Mouse (Mus musculus): Measurements from ENCODE around the gene Tmem190. TPM values are rescaled to one million over a fixed set of nuclear protein-coding genes. Genes with fewer than 3 reads are reported as not detected.
A peak's percentile ranks its signal among the peaks of the same experiment; 100 is the strongest.

The Tmem190 gene
- polyA plus RNA-seq, 1 experiment from 2014 or later, result not detected

DNA sequence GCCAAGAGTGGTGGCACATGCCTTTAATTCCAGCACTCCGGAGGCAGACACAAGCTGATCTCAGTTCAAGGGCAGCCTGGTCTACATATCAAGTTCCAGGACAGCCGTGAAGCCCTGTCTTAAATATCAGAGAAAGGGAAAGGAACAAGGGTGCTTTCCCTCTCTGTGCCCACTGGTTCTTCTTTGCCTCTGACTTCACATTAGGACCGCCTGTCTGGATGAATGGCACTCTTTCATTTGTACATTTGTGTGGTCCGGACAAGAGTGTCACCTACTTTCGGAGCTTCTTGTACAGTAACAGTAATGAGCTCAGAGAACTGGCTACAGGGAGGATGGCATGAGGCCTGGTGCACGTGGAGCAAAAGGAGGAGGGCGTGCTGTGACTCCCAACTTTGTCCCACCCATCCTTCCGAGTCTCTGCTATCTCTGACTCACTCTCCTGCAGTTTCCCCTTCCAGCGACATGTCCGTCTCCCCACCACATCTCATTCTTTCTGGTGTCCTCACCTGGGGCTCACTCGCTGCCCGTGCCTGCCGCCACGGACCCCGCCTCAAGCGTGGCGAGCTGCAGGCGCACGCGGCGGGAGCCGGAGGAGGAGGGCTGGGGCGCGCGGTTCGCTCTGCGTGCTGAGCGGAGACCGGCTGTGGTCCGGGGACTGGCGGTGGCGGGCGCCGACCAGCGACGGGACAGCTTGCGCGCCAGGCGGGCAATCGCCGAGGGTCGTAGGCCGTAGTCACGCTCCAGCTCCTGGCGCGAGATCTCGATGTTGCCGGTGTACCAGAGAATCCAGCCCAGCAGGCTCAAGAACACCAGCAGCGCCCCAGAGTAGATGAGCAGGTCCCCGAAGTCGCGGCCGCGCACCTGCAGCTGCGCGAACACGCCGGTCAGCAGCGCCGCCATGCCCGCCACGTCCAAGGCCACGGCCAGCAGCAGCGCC is 6.0 kb downstream of the Tmem190 start:
- 2% methylated on average over 63 of the region's 64 CpGs for WGBS (ENCODE audit: missing documents)
- no peak overlapping the region for H3K27ac ChIP-seq
- H3K36me3 ChIP-seq (ENCODE audit: inconsistent target), result no peaks in the 10 kb centered on the region
- peaks cover 10% of the 10 kb centered on the region for H3K79me2 ChIP-seq (ENCODE audit: inconsistent target)
- peak overlapping the region; percentile 22 for H3K4me3 ChIP-seq (ENCODE audit: inconsistent target)

DNA sequence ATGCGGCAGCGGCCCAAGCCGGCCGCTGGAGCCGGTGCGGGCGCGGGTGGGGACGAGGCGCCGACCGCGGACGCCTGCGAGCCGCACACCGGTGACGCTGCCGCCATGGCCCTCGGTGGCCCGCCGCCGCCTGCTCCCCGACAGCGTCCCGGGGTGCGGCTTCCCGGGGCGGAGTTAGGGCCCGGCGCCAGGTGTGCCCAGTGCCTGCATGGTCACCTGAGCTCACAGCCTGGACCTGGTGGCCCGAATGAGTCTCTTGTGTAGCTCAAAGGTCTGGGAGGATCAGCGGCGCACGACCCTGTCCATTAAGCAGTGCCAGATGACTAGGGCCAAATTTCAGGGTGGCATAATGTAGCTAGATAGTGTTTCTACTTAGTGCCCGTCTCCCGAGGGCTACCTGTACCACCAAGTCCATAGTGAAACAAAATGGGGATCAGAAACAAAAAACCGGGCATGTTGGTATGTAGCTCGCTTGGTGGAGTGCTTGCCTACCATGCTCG is 6.7 kb downstream of the Tmem190 start, which contains the start of gene Tmem238:
TSS of gene Tmem238 (minus strand) at position 221 of the 500 bp plus-strand sequence.
- H3K79me2 ChIP-seq (ENCODE audit: inconsistent target), result peaks cover 18% of the 10 kb centered on the region
- 0 out of 2 replicates have a peak, but pooled peaks cover 2% of the 10 kb centered on the region for H3K36me3 ChIP-seq (ENCODE audit: inconsistent target)
- peak within 1 kb of the TSS; percentile 22 for H3K4me3 ChIP-seq (ENCODE audit: inconsistent target)
- H3K27ac ChIP-seq, result no peak within 1 kb of the TSS
- 10% methylated on average over 40 of the region's 40 CpGs for WGBS (ENCODE audit: missing documents)

DNA sequence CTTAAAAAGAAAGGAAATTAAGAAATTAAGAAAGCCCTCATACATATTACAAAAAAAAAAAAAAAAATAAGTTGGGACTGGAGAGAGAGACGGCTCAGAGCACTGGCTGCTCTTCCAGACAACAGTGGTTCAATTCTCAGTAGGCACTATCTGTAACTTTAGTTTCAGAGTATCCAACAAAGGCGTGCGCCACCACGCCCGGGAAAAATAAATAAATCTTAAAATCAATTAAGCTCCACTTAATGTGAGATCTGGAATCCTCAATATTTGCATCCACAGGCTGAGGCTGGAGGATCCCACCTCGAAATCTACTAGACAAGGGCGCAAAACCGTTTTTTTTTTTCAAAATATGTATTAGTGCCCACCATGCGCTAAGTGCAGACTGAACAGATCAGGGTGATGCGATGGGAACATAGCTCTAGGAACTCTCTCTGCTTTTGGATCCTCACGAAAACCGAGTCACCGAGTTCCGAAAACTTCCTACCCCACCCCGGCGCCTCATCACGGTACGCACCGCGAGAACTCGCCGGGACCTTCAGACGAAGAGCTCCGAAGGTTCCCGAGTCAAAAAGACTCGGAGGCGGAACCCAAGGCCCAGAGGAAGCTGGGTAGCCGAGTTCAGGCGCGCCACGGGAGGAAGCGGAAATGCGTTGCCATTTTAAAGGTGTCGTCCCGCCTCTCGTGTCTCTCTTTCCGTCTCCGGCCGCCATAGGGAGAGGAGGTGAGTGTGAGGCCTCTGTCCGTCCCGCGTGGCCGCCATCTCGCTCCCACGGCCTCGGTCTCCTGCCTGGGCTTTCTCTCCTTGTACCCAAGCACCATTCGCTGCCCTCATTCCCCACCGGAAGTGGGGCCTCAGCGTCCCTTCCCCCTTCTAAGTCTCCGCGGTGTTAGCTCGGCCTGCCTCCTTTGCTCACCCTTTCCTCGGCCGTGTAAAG is 9.8 kb downstream of the Tmem190 start, which contains the start of gene Rpl28:
TSS of gene Rpl28 (plus strand) at position 597 of the 935 bp plus-strand sequence.
- Histone ChIP-seq H3K79me2 (ENCODE audit: inconsistent target) (peaks cover 18% of the 10 kb centered on the region), H3K4me3 (ENCODE audit: inconsistent target) (peak within 1 kb of the TSS; percentile 95), H3K27ac (peak within 1 kb of the TSS; percentile 85), H3K36me3 (ENCODE audit: inconsistent target) (peaks cover 21% of the 10 kb centered on the region)
- WGBS (ENCODE audit: missing documents), result 2% methylated on average over 47 of the region's 54 CpGs

DNA sequence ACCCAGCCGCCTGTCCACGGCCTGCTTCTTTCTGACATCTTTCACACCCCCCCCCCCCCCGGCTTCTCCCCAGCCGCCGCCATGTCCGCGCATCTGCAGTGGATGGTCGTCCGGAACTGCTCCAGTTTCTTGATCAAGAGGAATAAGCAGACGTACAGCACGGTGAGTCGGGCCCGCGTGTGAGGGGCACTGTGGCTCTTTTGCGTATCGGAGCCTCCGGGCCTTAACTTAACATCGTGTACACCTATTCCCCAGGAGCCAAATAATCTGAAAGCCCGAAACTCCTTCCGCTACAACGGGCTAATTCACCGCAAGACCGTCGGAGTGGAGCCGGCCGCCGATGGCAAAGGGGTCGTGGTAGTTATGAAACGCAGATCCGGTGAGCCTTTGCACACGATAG is 10.5 kb downstream of the Tmem190 start:
- peaks cover 21% of the 10 kb centered on the region for H3K36me3 ChIP-seq (ENCODE audit: inconsistent target)
- H3K27ac ChIP-seq, result peak overlapping the region; percentile 85
- H3K79me2 ChIP-seq (ENCODE audit: inconsistent target), result peaks cover 18% of the 10 kb centered on the region
- WGBS (ENCODE audit: missing documents), result under 1% methylated on average over 26 of the region's 31 CpGs
- peak overlapping the region; percentile 95 for H3K4me3 ChIP-seq (ENCODE audit: inconsistent target)

DNA sequence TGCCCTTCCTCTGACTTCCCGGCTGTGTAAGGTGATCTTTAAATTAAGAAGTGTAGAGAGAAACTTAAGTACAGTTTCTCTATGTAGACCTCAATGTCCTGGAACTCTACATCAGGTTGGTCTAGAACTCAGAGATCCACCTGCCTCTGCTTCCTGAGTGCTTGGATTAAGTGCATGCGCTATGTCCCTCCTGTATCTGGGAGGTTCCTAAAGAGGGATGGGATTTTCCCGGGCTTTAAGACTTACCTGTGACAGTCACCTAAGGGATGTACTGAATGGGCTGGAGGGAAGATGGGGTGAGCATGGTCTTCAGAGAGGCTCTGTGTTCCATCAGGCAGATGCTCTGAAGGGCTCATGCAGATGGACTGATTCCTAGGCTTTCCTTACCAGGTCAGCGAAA is 10.9 kb downstream of the Tmem190 start:
- Histone ChIP-seq H3K36me3 (ENCODE audit: inconsistent target) (peaks cover 21% of the 10 kb centered on the region), H3K27ac (peak overlapping the region; percentile 85), H3K79me2 (ENCODE audit: inconsistent target) (peaks cover 18% of the 10 kb centered on the region), H3K4me3 (ENCODE audit: inconsistent target) (peak overlapping the region; percentile 95)
- 40% methylated on average over 4 of the region's 4 CpGs for WGBS (ENCODE audit: missing documents)

DNA sequence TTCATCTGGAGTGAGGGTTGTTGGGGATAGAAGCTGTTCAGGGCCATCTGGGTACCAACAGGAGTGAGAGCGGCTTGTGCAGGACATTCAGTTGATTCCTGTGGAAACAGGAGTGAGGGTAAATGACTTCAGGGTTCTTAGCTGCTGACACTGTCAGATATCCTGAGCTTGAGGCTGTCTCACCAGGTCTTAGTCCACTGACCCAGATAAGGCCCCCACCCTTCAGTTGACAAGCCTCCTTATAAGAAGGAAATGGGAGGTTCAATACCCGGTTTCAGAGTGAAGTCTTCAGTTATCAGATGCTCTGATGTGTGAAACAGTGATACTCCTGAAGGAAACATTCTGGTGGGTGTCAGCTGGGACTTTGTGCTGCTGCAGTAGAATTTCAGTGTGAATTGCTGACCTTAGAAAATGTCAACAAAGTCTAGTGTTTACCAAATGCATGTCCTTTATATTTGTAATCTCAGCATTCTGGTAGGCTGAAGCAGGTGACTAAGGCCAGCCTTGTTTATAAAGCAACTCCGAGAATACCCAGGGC is 12.0 kb downstream of the Tmem190 start:
- Histone ChIP-seq H3K4me3 (ENCODE audit: inconsistent target) (no peak overlapping the region), H3K79me2 (ENCODE audit: inconsistent target) (peaks cover 18% of the 10 kb centered on the region), H3K27ac (no peak overlapping the region), H3K36me3 (ENCODE audit: inconsistent target) (peaks cover 21% of the 10 kb centered on the region)
- 69% methylated on average over 3 of the region's 3 CpGs for WGBS (ENCODE audit: missing documents)

DNA sequence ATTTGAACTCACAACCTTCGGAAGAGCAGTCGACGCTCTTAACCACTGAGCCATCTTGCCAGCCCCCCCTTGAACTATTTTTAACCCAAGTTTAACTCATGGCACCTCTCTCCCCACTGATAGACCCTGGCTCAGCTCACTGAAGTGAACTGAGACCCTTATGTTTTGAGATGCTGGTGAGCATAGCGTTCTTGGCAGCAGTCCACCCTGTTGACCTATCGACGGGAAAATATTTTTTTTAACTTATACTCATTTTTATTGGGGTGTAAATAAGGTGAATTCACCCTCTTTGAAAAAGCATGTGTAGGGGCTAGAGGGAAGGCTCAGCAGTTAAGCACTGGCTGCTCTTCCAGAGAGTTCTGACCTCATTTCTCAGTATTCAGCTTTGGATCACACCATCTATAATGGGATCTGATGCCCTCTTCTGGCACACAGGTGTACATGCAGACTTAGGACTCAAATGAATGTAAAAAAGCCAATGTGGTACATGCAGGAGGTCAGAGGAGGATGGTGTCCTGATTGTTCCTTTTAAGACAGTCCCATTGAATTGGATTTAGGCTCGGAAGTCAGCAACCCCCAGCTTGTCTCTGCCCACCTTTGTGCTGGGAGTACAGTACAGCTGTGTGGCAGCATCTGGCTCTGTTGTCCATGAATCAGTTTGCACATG is 13.2 kb downstream of the Tmem190 start:
- Histone ChIP-seq H3K27ac (no peak overlapping the region), H3K36me3 (ENCODE audit: inconsistent target) (peaks cover 21% of the 10 kb centered on the region), H3K79me2 (ENCODE audit: inconsistent target) (peaks cover 18% of the 10 kb centered on the region), H3K4me3 (ENCODE audit: inconsistent target) (no peak overlapping the region)
- WGBS (ENCODE audit: missing documents), result 75% methylated on average over 7 of the region's 7 CpGs

DNA sequence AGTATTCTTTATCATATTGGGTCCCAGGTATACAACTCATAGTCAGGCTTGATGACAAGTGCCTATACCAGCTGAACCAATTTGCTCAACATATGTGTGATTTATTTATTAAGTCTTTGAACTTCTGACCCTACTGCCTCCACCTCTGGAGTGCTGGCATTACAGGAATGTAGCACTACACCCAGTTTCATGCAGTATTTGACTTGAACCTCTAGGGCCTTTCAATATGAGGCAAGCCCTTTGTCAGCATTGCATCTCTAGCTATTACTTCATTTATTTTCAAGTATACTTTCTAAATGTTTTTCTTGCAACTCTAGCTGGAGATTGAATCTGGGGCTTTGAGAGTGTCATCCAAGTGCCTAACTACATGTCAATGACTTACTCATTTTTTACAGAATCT is 19.5 kb downstream of the Tmem190 start:
- Histone ChIP-seq H3K27ac (no peak overlapping the region), H3K36me3 (ENCODE audit: inconsistent target) (peaks cover 8% of the 10 kb centered on the region), H3K79me2 (ENCODE audit: inconsistent target) (no peaks in the 10 kb centered on the region), H3K4me3 (ENCODE audit: inconsistent target) (no peak overlapping the region)

DNA sequence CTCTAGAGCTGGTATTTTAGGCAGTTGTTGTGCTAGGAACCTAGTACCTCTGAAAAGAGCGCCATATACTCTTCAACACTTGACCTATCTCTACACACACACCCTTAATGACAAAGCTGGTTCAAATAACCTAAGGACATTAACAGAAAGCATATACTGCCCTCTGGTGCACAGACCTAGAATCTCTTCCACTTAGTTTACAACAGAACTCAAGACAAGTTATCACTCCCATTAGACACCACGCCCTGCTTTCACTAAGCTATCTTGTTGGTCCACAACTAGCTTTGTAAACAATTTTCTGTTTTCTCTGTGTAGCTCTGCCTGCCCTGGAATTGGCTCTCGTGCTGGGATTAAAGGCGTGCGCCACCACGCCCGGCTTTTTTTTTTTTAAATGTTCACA is 24.0 kb downstream of the Tmem190 start:
- Histone ChIP-seq H3K36me3 (ENCODE audit: inconsistent target) (peaks cover 13% of the 10 kb centered on the region; the same call in 1 of the 2 replicates), H3K27ac (no peak overlapping the region)
- 91% methylated on average over 7 of the region's 7 CpGs for WGBS (ENCODE audit: missing documents)

DNA sequence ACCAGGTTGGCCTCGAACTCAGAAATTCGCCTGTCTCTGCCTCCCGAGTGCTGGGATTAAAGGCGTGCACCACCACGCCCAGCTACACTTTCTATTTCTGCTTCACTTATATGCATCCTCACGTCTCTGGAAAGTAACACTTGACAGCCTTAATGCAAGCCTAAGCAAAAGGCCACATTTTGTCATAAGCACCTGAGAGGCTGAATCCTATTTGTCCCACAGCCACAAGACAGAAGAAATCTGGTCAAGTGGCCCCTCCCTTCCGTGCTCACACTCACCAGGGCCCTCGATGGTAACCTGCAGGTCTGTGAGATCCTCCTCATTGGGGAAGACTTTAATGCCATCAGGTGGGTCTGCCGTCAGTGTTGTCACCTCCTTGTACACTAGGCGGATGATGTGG is 28.4 kb downstream of the Tmem190 start:
- Histone ChIP-seq H3K4me3 (ENCODE audit: inconsistent target) (peak overlapping the region; percentile 98), H3K27ac (peak overlapping the region; percentile 78), H3K36me3 (ENCODE audit: inconsistent target) (peaks cover 13% of the 10 kb centered on the region; the same call in 1 of the 2 replicates), H3K79me2 (ENCODE audit: inconsistent target) (peaks cover 37% of the 10 kb centered on the region)
- 46% methylated on average over 8 of the region's 10 CpGs for WGBS (ENCODE audit: missing documents)

More for the DNA sequence above, 24.0 kb downstream of the Tmem190 start:
- Histone ChIP-seq H3K4me3 (ENCODE audit: inconsistent target) (no peak overlapping the region), H3K79me2 (ENCODE audit: inconsistent target) (peaks cover 35% of the 10 kb centered on the region)

DNA sequence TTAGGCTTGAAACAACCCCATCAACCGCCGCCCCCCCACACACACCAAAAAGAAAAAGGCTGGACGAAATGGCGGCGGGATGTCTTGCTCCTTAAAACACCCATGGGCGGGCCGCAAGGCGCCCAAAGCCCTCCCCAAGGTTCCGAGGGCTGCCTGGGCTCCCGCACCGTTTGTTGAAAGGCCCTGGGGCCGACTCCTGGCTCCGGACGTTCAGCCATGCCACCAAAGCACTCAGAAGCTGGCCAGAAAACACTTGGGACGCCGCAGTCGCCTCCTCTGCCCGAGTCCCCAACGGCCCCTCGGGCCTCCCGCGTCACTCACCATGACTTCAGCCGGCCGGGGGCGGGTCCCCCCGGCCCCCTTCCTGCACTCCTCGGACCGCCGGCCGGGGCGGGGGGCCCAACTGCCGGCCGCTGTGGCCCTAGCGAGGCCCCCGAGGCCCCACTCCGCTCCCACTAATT is 29.1 kb downstream of the Tmem190 start:
- H3K4me3 ChIP-seq (ENCODE audit: inconsistent target), result peak overlapping the region; percentile 98
- peaks cover 37% of the 10 kb centered on the region for H3K79me2 ChIP-seq (ENCODE audit: inconsistent target)
- H3K36me3 ChIP-seq (ENCODE audit: inconsistent target), result peaks cover 12% of the 10 kb centered on the region; the same call in 1 of the 2 replicates
- peak overlapping the region; percentile 78 for H3K27ac ChIP-seq
- 0% methylated on average over 26 of the region's 36 CpGs for WGBS (ENCODE audit: missing documents)

DNA sequence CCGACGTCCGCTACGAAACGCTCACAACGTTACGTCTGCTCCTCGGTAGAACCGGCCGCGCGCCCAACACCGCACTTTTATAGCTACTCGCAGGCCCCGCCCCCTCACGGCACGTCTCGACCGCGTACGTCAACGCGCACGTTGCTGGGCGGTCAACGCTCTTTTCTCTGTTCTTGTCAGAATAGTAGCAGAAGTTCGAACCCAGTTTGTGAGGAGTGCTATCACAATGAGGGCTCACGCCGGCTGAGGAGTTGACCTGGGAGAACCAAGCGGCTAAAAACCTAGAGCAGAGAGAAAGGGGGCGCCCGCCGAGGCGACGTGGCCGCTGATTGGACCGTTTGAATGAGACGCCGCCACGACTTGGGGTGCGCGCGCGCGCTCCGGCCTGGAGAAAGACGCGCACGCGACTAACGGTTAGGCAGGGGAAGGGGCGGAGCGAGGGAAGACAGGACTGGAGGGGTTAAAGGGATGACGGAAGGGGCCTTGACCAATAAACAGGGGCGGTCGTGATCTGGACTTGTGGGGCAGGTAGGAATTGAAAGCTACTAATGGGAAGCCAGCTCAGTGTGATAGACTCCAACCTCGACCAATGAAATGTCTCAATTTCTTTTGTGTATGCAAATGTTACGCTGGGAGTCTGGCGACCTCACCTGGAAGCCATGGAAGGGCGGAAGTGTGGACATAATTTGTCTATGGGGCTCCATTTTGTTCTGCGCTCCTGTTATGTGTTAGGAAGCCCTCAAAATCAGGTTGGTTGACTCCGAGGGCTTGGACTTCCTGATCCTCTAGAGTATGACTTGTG is 29.8 kb downstream of the Tmem190 start, which contains the start of gene Ube2s:
TSS of gene Ube2s (minus strand) at position 288 of the 802 bp plus-strand sequence.
- peaks cover 37% of the 10 kb centered on the region for H3K79me2 ChIP-seq (ENCODE audit: inconsistent target)
- 1% methylated on average over 54 of the region's 62 CpGs for WGBS (ENCODE audit: missing documents)
- peak within 1 kb of the TSS; percentile 98 for H3K4me3 ChIP-seq (ENCODE audit: inconsistent target)
- peak within 1 kb of the TSS; percentile 94 for H3K27ac ChIP-seq
- peaks cover 6% of the 10 kb centered on the region; the same call in 1 of the 2 replicates for H3K36me3 ChIP-seq (ENCODE audit: inconsistent target)
